In genomic region chr7:84605033-84605687, GRCm38 (mm10) we compare ENCODE assay signal across 8 mouse cellular contexts. TPM values are rescaled to one million over a fixed set of nuclear protein-coding genes. Genes with fewer than 3 reads are reported as not detected.
A peak's percentile ranks its signal among the peaks of the same experiment; 100 is the strongest.
DNase-seq lines count a peak whose midpoint lies in the region; ATAC-seq and TF ChIP-seq lines count a peak whose summit lies in the region.

No protein-coding gene starts in this region.

- no peak for TF ChIP-seq POLR2A in bone marrow macrophage, adult 2 months (IDR thresholded peaks at IDR 0.05; ENCODE audit: borderline replicate concordance, low read depth, low read length)

- H3K9me3 ChIP-seq in heart, embryonic 14.5 days (ENCODE audit: control insufficient read depth, low read length), result no peaks in the 10 kb centered on the region
- no peaks in the 10 kb centered on the region for H3K9me3 ChIP-seq in liver, embryonic 12.5 days (replicated peaks)
- no peaks in the 10 kb centered on the region for H3K9me3 ChIP-seq in neural tube, embryonic 14.5 days (ENCODE audit: control insufficient read depth, low read length)

- WGBS in heart, embryonic 14.5 days, result 11% methylated on average over 19 of the region's 19 CpGs
- 18% methylated on average over 19 of the region's 19 CpGs for WGBS in liver, embryonic 12.5 days (ENCODE audit: insufficient replicate concordance)
- 8% methylated on average over 19 of the region's 19 CpGs for WGBS in neural tube, embryonic 14.5 days

- H3K4me3 ChIP-seq in layer of hippocampus, adult 2 months, result peak overlapping the region; percentile 80
- peak overlapping the region; percentile 60 for H3K4me3 ChIP-seq in bone marrow macrophage, adult 2 months (ENCODE audit: insufficient read depth, low read length)
- H3K4me3 ChIP-seq in heart, embryonic 14.5 days (ENCODE audit: control insufficient read depth in 1 of 2, insufficient read depth in 1 of 2, low read depth in 1 of 2, low read length in 2 of 2), result peak overlapping the region; percentile 52 to 54
- H3K4me3 ChIP-seq in liver, embryonic 12.5 days, result peak overlapping the region; percentile 66
- peak overlapping the region; percentile 47 for H3K4me3 ChIP-seq in neural tube, embryonic 14.5 days (ENCODE audit: low read depth, low read length)

- H3K4me2 ChIP-seq in heart, embryonic 14.5 days (ENCODE audit: low read length), result peak overlapping the region; percentile 99
- peak overlapping the region; percentile 97 for H3K4me2 ChIP-seq in liver, embryonic 12.5 days
- H3K4me2 ChIP-seq in neural tube, embryonic 14.5 days (ENCODE audit: low read depth, low read length), result peak overlapping the region; percentile 97

- peak overlapping the region; percentile 69 for H3K9ac ChIP-seq in heart, embryonic 14.5 days (ENCODE audit: low read length)
- peak overlapping the region; percentile 71 for H3K9ac ChIP-seq in liver, embryonic 12.5 days
- H3K9ac ChIP-seq in neural tube, embryonic 14.5 days (replicated peaks; ENCODE audit: low read depth, low read length), result peak overlapping the region; percentile 69

- peak overlapping the region; percentile 86 for H3K27ac ChIP-seq in layer of hippocampus, adult 2 months
- H3K27ac ChIP-seq in bone marrow macrophage, adult 2 months (ENCODE audit: insufficient read depth, low read depth, low read length), result no peak overlapping the region
- H3K27ac ChIP-seq in heart, embryonic 14.5 days (replicated peaks in 1 of 2; ENCODE audit: control insufficient read depth in 1 of 2, insufficient read depth in 1 of 2, low read depth in 2 of 2, low read length in 2 of 2), result no peak overlapping the region
- H3K27ac ChIP-seq in liver, embryonic 12.5 days, result peak overlapping the region; percentile 64; the same call in 1 of the 2 replicates
- H3K27ac ChIP-seq in neural tube, embryonic 14.5 days (ENCODE audit: low read depth, low read length), result no peak overlapping the region

- H3K4me1 ChIP-seq in bone marrow macrophage, adult 2 months (ENCODE audit: control insufficient read depth, insufficient read depth, low read length), result peaks cover 7% of the 10 kb centered on the region; the same call in 1 of the 2 replicates
- peaks cover 7 to 8% of the 10 kb centered on the region in 2 experiments; a peak in 3 of 4 replicates for H3K4me1 ChIP-seq in heart, embryonic 14.5 days (ENCODE audit: control insufficient read depth in 2 of 2, insufficient read depth in 2 of 2, low read length in 2 of 2)
- H3K4me1 ChIP-seq in liver, embryonic 12.5 days, result peaks cover 26% of the 10 kb centered on the region
- H3K4me1 ChIP-seq in neural tube, embryonic 14.5 days (ENCODE audit: control insufficient read depth, insufficient read depth, low read length), result peaks cover 6% of the 10 kb centered on the region

- DNase-seq in layer of hippocampus, adult 2 months (ENCODE audit: low spot score in 2 of 2), result no peak
- DNase-seq in layer of hippocampus, postnatal 25 days (ENCODE audit: extremely low spot score in 1 of 2, low spot score in 1 of 2), result no peak
- DNase-seq in frontal cortex, postnatal 25 days (ENCODE audit: low spot score in 2 of 2), result no peak
- DNase-seq in thymus, adult 18-20 months, result no peak

- no peak for ATAC-seq in heart, embryonic 14.5 days (ENCODE audit: insufficient number of reproducible peaks, insufficient read depth, low FRiP score, low read depth)
- ATAC-seq in liver, embryonic 12.5 days, result peak; percentile 28
- peak; percentile 57 for ATAC-seq in neural tube, embryonic 14.5 days (ENCODE audit: low read depth)

- H3K36me3 ChIP-seq in heart, embryonic 14.5 days (ENCODE audit: control insufficient read depth, insufficient read depth, low read length), result no peaks in the 10 kb centered on the region
- no peaks in the 10 kb centered on the region for H3K36me3 ChIP-seq in liver, embryonic 12.5 days
- no peaks in the 10 kb centered on the region for H3K36me3 ChIP-seq in neural tube, embryonic 14.5 days (ENCODE audit: control insufficient read depth, insufficient read depth, low read length)

- no peak for TF ChIP-seq CTCF in layer of hippocampus, adult 2 months (conservative IDR thresholded peaks at IDR 0.05)
- TF ChIP-seq CTCF in bone marrow macrophage, adult 2 months (IDR thresholded peaks at IDR 0.05; ENCODE audit: low read depth, low read length), result no peak

- H3K27me3 ChIP-seq in heart, embryonic 14.5 days (ENCODE audit: control insufficient read depth, insufficient read depth, low read length), result no peaks in the 10 kb centered on the region
- H3K27me3 ChIP-seq in liver, embryonic 12.5 days (replicated peaks), result no peaks in the 10 kb centered on the region
- no peaks in the 10 kb centered on the region for H3K27me3 ChIP-seq in neural tube, embryonic 14.5 days (ENCODE audit: control insufficient read depth, insufficient read depth, low read length)

RNA-seq across cellular contexts. Expression of gene Fah, which starts 1.4 kb away (rescaled TPM):
- total RNA-seq in layer of hippocampus, adult 2 months (2021), result 10 to 100 TPM; 20.7 to 21.0 TPM
- total RNA-seq in layer of hippocampus, postnatal 25 days (2021), result 10 to 100 TPM; 18.4 to 19.2 TPM
- 4.2 and 4.7 TPM in 2 replicates for polyA plus RNA-seq in bone marrow macrophage, adult 2 months (2012; ENCODE audit: insufficient read depth, insufficient read length, missing spikeins)
- polyA plus RNA-seq in heart, embryonic 14.5 days (2014; fragmentation: Nextera tagmentation; extraction: Ambion mirVana), result 4.8 and 4.9 TPM in 2 replicates
- polyA plus RNA-seq in liver, embryonic 12.5 days (2016; fragmentation: Nextera tagmentation; extraction: Ambion mirVana), result 16.5 and 17.8 TPM in 2 replicates
- polyA plus RNA-seq in neural tube, embryonic 14.5 days (2014; fragmentation: Nextera tagmentation; extraction: Ambion mirVana), result 10.0 and 10.7 TPM in 2 replicates

Comparison
In these comparisons a context has a peak if more than half of its experiments do, and no peak if none do; other contexts are left out.
1. H3K27ac ChIP-seq: peak in layer of hippocampus, adult 2 months (single experiment) and liver, embryonic 12.5 days (single experiment); none in bone marrow macrophage, adult 2 months (single experiment), heart, embryonic 14.5 days (0 of 2) and neural tube, embryonic 14.5 days (single experiment).
2. Peak in every context shown above with its lines, with median percentiles within 50 percentile points of each other: H3K4me3 ChIP-seq, H3K4me2 ChIP-seq and H3K9ac ChIP-seq.